Mouse (Mus musculus): ENCODE results near the gene Xpo5.

DNA sequence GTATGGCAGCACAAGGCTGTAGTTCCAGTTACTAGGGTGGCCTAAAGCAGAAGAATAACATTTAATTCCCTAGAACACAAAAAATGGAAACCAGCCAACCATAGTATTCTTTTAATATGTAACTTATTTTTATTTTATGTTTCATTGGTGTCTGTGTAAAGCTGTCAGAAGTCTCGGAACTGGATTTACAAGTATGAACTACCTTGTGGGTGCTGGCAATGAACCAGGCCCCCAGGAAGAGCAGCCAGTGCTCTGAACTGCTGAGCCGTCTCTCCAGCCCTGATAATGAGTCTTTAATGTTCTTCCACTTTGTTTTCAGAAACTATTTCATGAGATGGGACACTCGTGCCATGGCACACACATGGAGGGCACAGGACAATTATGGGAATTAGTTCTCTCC, 8.0 kb downstream of the Xpo5 start:
- TF ChIP-seq CTCF (IDR thresholded peaks at IDR 0.05; ENCODE audit: borderline replicate concordance, control insufficient read depth, extremely low read depth, insufficient read depth, low read length, poor library complexity): no peak
- no peak for TF ChIP-seq POLR2A (IDR thresholded peaks at IDR 0.05; ENCODE audit: control insufficient read depth, extremely low read depth, insufficient read depth, low read length, poor library complexity)

Data from thymus, adult 2 months (tissue).